Mouse (Mus musculus) forebrain, embryonic 13.5 days (tissue): ENCODE data around the gene Ccl11. TPM values are rescaled to one million over a fixed set of nuclear protein-coding genes. Genes with fewer than 3 reads are reported as not detected.

ENCODE experiments used
- ATAC-seq: fragments of 200-750 bp; cut with Nextera tagmentation; 2 replicates; pipeline ENCODE4 v1.8.0; 2017
- H3K27ac ChIP-seq: fragments of 300-500 bp; sonication (generic); 2 replicates; pipeline ENCODE4 v1.5.1; 2015; ENCODE audit warnings: inconsistent platforms, mild to moderate bottlenecking, moderate library complexity
- H3K27me3 ChIP-seq: fragments of 300-500 bp; sonication (generic); 2 replicates; pipeline ENCODE4 v1.6.1; 2015; ENCODE audit warnings: mild to moderate bottlenecking, inconsistent platforms
- H3K36me3 ChIP-seq: fragments of 300-500 bp; sonication (generic); 2 replicates; pipeline ENCODE4 v1.6.1; 2015; ENCODE audit warnings: mild to moderate bottlenecking, inconsistent platforms; ENCODE audit not compliant: poor library complexity, severe bottlenecking
- H3K4me1 ChIP-seq: fragments of 300-500 bp; sonication (generic); 2 replicates; pipeline ENCODE4 v1.6.1; 2015; ENCODE audit warnings: inconsistent platforms
- H3K4me2 ChIP-seq: fragments of 300-500 bp; sonication (generic); 2 replicates; pipeline ENCODE4 v1.6.1; 2015; ENCODE audit warnings: inconsistent platforms, mild to moderate bottlenecking, moderate library complexity
- H3K4me3 ChIP-seq: fragments of 300-500 bp; sonication (generic); 2 replicates; pipeline ENCODE4 v1.5.1; 2015; ENCODE audit warnings: mild to moderate bottlenecking, inconsistent platforms
- H3K9ac ChIP-seq: fragments of 300-500 bp; sonication (generic); 2 replicates; pipeline ENCODE4 v1.6.1; 2015; ENCODE audit warnings: mild to moderate bottlenecking, inconsistent platforms
- H3K9me3 ChIP-seq: fragments of 300-500 bp; sonication (generic); replicated peaks from 2 replicates; pipeline ENCODE4 v1.6.1; 2016; ENCODE audit warnings: inconsistent platforms
- WGBS: fragments of 180-500 bp; shearing (Covaris S2); methylation state at CpG from one replicate; pipeline ENCODE4 v1.1.7; 2015; 5-methylcytosine and 5-hydroxymethylcytosine counted together
- polyA plus RNA-seq: library from polyadenylated mRNA; unstranded; fragments of >200 nt; fragmentation: Nextera tagmentation; extraction: Ambion mirVana; gene quantifications from 2 replicates; pipeline ENCODE4 v1.2.1, GENCODE M21; 2015

Gene Ccl11
- polyA plus RNA-seq, 1 experiment from 2014 or later = not detected

DNA sequence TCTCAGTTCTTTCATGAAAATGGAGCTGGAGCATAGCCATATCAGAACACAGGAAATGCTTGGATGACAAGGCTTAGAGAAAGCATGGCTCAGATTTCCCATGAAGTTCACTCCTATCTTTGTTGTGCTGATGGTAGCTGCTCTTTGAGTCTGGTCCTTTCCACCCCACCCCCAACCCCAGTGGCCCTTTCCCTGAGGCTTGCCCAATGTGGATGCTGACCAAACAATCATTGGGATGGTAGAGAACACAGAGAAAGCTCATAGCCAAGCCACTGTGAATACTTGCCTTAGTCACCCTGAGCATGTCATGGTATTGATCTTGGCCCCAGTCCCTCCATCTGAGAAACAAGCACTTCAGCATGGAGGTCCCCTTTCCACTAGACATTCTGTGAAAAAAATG, 25.5 kb upstream of the Ccl11 start:
- no peak overlapping the region for H3K4me3 ChIP-seq
- no peak for ATAC-seq
- no peak overlapping the region for H3K4me2 ChIP-seq
- no peaks in the 10 kb centered on the region for H3K36me3 ChIP-seq
- no peak overlapping the region for H3K27ac ChIP-seq
- H3K9me3 ChIP-seq = no peaks in the 10 kb centered on the region
- H3K9ac ChIP-seq = no peak overlapping the region
- no peaks in the 10 kb centered on the region for H3K27me3 ChIP-seq
- H3K4me1 ChIP-seq = peaks cover 7% of the 10 kb centered on the region; the same call in 1 of the 2 replicates

DNA sequence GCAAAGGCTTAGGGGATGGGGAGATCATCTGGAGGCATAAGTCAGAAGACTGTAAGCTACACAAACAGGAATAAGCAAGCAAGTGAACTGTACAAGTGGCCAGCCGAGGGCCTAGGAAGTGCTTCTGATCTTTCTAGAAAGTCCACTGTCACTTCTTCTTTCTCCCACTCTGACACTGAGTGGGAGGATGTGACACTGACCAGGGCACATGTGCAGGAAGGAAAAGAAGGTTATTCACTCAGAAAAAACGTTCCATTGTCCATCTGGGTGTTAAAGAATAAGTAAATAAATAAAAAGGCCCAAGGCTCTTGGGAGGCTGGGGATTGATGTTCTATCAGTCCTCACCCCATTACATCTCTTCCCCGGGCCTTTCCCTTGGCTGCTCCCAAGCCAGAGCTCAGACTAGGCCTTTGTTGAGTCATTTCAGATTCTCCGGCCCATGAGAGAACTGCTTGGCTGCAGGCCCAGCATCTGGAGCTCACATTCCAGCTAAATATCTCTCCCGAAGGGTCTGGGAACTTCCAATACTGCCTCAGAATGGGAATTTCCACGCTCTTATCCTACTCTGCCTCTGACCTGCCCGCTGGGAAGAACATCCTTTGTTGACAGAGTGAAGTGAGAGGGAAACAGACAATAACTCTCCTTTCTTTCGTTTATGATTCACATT, 24.8 kb upstream of the Ccl11 start:
- H3K9me3 ChIP-seq = no peaks in the 10 kb centered on the region
- no peak for ATAC-seq
- WGBS = 49% methylated on average over 8 of the region's 8 CpGs
- peaks cover 7% of the 10 kb centered on the region; the same call in 1 of the 2 replicates for H3K4me1 ChIP-seq
- H3K27ac ChIP-seq = no peak overlapping the region
- no peak overlapping the region for H3K9ac ChIP-seq
- no peak overlapping the region for H3K4me3 ChIP-seq
- no peak overlapping the region for H3K4me2 ChIP-seq
- H3K36me3 ChIP-seq = no peaks in the 10 kb centered on the region
- no peaks in the 10 kb centered on the region for H3K27me3 ChIP-seq

DNA sequence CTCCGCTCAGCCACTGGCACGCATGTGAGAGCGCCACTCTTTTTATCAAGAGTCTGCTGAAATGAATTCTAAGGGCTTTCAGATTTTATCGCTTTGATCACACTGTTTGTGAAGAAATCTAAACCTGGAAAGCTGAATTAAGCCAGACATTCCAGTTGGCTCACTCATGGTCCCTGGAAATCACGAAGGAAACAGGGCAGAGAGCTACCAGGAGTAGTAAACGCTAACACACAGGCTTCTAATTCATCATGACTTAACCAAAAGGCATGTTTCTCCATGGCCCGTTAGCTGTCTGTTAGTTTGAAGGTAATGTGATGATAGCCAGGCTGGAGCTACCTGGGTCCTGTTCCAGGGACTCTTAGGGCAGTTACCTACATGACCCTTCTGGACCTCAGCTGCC, 23.2 kb upstream of the Ccl11 start:
- Histone ChIP-seq H3K9me3 (no peaks in the 10 kb centered on the region), H3K36me3 (no peaks in the 10 kb centered on the region), H3K27ac (no peak overlapping the region), H3K4me1 (peaks cover 7% of the 10 kb centered on the region; the same call in 1 of the 2 replicates), H3K9ac (no peak overlapping the region), H3K4me2 (no peak overlapping the region), H3K27me3 (no peaks in the 10 kb centered on the region), H3K4me3 (no peak overlapping the region)
- ATAC-seq = no peak
- 91% methylated on average over 7 of the region's 7 CpGs for WGBS

DNA sequence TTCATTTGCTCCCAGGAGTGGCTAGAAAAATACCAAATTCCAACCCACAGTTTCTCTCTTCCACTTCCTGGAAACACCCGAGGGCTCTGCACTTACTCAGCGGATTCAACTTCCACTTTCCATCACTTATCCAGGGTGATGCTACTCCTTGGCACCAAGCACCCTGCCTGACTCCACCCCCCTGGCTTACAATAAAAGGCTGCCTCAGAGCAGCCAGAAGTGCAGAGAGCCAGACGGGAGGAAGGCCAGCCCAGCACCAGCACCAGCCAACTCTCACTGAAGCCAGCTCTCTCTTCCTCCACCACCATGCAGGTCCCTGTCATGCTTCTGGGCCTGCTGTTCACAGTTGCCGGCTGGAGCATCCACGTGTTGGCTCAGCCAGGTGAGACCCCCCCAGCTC, 22.3 kb upstream of the Ccl11 start, which contains the start of gene Ccl2:
Gene Ccl2 (plus strand): TSS at position 216 of the 400 bp plus-strand sequence.
- Histone ChIP-seq H3K9me3 (no peaks in the 10 kb centered on the region), H3K4me1 (peaks cover 7% of the 10 kb centered on the region; the same call in 1 of the 2 replicates), H3K4me2 (no peak within 1 kb of the TSS), H3K27me3 (no peaks in the 10 kb centered on the region), H3K36me3 (no peaks in the 10 kb centered on the region), H3K9ac (no peak within 1 kb of the TSS), H3K4me3 (no peak within 1 kb of the TSS), H3K27ac (no peak within 1 kb of the TSS)
- ATAC-seq = 0 out of 2 replicates have a peak, but pooled peaks have one; percentile 41
- 35% methylated on average over 5 of the region's 5 CpGs for WGBS

DNA sequence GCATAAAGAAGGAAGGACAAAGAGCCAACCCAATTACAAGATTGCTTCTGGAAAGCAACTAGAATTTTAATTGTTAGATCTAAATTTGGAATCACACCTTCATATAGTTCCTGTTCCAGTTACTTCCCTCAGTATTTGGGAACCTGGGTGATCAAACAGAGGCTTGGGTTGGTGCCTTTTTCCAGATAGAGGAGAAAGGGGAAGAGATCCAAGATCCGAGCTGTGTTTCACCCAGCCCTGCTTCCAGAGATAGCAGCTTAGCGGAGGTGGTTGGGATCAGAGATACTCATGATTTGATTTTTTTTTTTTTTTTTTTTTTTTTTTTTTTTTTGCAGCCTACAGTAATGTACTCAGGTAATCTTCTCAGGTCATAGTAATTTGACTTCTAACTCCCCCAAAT, 21.8 kb upstream of the Ccl11 start:
- no peaks in the 10 kb centered on the region for H3K36me3 ChIP-seq
- no peaks in the 10 kb centered on the region for H3K27me3 ChIP-seq
- peaks cover 7% of the 10 kb centered on the region; the same call in 1 of the 2 replicates for H3K4me1 ChIP-seq
- H3K4me3 ChIP-seq = no peak overlapping the region
- H3K9me3 ChIP-seq = no peaks in the 10 kb centered on the region
- 94% methylated on average over 2 of the region's 2 CpGs for WGBS
- H3K4me2 ChIP-seq = no peak overlapping the region
- H3K9ac ChIP-seq = no peak overlapping the region
- H3K27ac ChIP-seq = no peak overlapping the region
- ATAC-seq = no peak

DNA sequence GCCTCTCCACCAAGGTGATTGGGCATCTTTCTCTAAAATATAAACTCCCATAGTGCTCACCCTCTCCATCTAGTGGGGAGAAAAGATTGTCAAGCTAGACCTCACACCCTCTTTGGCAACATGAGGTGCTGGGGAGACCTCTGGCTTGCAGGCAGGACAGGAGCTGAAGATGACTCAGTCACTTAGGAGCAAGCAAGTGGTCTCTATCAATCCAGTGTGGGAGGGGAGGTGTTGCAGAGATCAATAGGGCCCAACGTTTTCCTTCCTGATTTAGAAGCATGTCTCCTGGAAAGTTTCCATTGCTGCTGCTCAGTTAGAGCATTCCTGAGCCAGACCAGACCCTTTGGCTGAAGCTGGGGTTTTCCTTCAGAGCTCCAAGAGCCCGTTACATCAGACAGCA, 19.1 kb upstream of the Ccl11 start, which contains the start of gene Gm17268:
Gene Gm17268 (minus strand): TSS at position 28 of the 400 bp plus-strand sequence.
- Histone ChIP-seq H3K4me2 (no peak within 1 kb of the TSS), H3K4me1 (peaks cover 7% of the 10 kb centered on the region; the same call in 1 of the 2 replicates), H3K36me3 (no peaks in the 10 kb centered on the region), H3K27ac (no peak within 1 kb of the TSS), H3K27me3 (no peaks in the 10 kb centered on the region), H3K4me3 (no peak within 1 kb of the TSS), H3K9ac (no peak within 1 kb of the TSS), H3K9me3 (no peaks in the 10 kb centered on the region)
- 53% methylated on average over 2 of the region's 2 CpGs for WGBS
- no peak for ATAC-seq

DNA sequence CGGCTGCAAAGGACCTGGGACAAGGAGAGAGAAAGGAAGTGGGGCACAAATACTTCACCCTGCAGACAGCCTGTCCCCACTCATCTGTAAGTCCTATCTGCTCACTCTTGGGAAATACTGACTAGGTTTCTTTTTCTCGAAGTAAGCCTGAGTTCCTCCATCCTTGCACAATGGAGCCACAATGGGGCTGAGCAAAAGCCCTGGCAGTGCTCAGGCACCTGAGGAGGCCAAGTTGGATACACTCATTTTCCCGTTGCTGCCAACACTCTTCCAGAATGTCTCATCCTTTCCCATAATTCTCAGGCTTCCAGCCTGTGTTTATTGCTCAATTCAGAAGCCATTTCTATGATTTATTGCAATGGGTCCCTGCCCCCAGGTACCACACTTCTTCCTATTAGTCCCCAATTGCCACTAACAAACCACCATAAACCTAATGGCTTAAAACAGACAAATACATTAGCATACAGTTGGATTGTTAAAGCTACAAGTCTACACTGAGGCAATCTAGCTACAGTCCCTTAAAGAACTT, 18.4 kb upstream of the Ccl11 start:
- Histone ChIP-seq H3K4me3 (no peak overlapping the region), H3K36me3 (no peaks in the 10 kb centered on the region), H3K9me3 (no peaks in the 10 kb centered on the region), H3K27ac (no peak overlapping the region), H3K27me3 (no peaks in the 10 kb centered on the region), H3K4me1 (peaks cover 7% of the 10 kb centered on the region; the same call in 1 of the 2 replicates), H3K9ac (no peak overlapping the region), H3K4me2 (no peak overlapping the region)
- no peak for ATAC-seq
- 72% methylated on average over 3 of the region's 3 CpGs for WGBS

DNA sequence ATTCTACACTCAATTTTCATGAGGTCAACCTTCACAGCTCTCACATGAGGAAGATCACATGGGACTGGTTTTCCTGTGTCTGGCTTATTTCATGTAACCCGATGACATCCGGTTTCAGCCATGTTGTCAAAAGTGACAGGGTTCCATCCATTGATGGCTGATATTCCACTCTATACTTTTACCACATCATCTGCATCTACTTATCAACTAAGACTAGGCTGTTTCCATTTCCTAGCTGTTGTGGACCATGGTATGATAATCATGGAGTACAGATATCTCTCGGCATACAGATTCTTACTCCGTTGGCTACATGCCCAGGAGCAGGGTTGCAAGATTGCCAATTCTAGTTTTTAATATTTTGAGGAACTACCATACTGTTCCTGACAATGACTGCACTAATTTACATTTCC, 15.9 kb upstream of the Ccl11 start:
- Histone ChIP-seq H3K36me3 (no peaks in the 10 kb centered on the region), H3K4me1 (no peaks in the 10 kb centered on the region), H3K9ac (no peak overlapping the region), H3K27ac (no peak overlapping the region), H3K27me3 (no peaks in the 10 kb centered on the region), H3K9me3 (no peaks in the 10 kb centered on the region), H3K4me3 (no peak overlapping the region), H3K4me2 (no peak overlapping the region)
- no peak for ATAC-seq
- WGBS = 88% methylated on average over 4 of the region's 4 CpGs

DNA sequence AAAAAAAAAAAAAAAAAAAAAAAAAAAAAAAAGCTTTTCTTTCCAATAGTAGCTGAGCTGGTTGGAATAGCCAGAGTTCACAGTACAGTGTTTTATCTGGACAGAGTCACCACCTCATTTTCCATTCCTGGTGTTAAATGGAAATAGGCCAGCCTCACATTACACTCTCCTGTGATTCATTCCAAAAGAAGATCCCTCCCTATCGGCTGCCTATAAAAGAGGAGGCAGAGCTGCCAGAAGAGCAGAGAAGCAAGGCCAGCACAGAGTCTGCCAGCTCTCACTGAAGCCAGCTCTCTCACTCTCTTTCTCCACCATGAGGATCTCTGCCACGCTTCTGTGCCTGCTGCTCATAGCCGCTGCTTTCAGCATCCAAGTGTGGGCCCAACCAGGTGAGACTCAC, 12.2 kb upstream of the Ccl11 start, which contains the start of gene Ccl7:
Gene Ccl7 (plus strand): TSS at position 242 of the 400 bp plus-strand sequence.
- H3K4me1 ChIP-seq = no peaks in the 10 kb centered on the region
- WGBS = 65% methylated on average over 3 of the region's 3 CpGs
- no peak within 1 kb of the TSS for H3K4me3 ChIP-seq
- no peak for ATAC-seq
- H3K9ac ChIP-seq = no peak within 1 kb of the TSS
- H3K9me3 ChIP-seq = no peaks in the 10 kb centered on the region
- no peaks in the 10 kb centered on the region for H3K36me3 ChIP-seq
- H3K27ac ChIP-seq = no peak within 1 kb of the TSS
- no peak within 1 kb of the TSS for H3K4me2 ChIP-seq
- H3K27me3 ChIP-seq = no peaks in the 10 kb centered on the region

DNA sequence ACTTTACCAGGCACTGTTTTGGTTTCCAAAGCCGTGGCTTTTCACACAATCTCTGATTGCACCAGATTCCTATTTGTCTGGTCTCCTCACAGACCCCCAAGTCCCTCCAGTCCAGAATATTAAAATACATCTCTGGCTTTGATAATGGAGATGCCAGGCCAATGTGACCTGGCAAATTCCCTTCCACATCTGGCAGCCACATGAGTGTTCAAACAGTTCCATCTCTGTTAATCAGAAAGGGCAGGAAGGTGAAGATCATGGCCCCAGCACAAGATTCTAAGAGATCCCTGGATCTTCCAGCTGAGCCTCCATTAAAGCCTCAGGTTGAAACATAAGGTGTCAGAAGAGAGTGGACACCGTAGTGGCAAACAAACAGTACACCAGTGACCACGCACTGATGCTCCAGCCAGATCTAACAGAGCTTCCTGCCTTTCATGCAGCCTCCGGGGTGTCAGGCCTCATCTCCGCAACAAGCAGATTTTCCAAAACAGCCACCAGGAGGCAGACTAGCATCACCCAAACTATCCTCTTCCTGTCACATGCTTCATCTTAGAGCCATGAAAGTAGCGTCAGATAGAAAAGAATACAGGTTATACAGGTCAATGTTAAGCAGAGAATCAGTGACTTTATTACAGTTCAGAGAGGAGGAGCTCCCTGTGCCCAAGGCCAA, 9.7 kb upstream of the Ccl11 start:
- no peaks in the 10 kb centered on the region for H3K27me3 ChIP-seq
- H3K4me1 ChIP-seq = no peaks in the 10 kb centered on the region
- 57% methylated on average over 6 of the region's 6 CpGs for WGBS
- H3K27ac ChIP-seq = no peak overlapping the region
- no peak overlapping the region for H3K4me2 ChIP-seq
- H3K4me3 ChIP-seq = no peak overlapping the region
- H3K36me3 ChIP-seq = no peaks in the 10 kb centered on the region
- H3K9ac ChIP-seq = no peak overlapping the region
- ATAC-seq = no peak
- H3K9me3 ChIP-seq = no peaks in the 10 kb centered on the region

DNA sequence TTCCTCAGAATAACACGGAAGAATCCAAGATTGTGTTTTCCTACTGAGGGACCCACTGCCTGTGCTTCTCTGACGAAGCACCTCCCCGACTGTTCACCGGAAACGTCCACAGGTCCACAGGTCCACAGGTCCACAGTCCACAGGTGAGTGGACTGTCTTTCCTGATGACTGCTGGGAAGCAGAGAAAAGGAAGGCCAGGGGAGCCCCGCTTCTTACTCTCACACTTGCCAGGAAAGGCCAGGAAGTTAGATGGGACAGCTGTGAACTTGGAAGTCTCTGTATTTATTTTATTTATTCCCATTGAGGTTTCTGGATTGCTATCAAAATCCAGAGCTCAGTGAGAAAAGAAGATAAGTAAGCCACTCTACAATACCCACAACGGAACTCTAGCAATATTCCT, 3.8 kb upstream of the Ccl11 start:
- no peak overlapping the region for H3K27ac ChIP-seq
- H3K4me1 ChIP-seq = no peaks in the 10 kb centered on the region
- WGBS = 91% methylated on average over 7 of the region's 7 CpGs
- H3K36me3 ChIP-seq = no peaks in the 10 kb centered on the region
- ATAC-seq = no peak
- H3K9ac ChIP-seq = no peak overlapping the region
- H3K4me2 ChIP-seq = no peak overlapping the region
- no peak overlapping the region for H3K4me3 ChIP-seq
- H3K27me3 ChIP-seq = no peaks in the 10 kb centered on the region
- H3K9me3 ChIP-seq = no peaks in the 10 kb centered on the region

DNA sequence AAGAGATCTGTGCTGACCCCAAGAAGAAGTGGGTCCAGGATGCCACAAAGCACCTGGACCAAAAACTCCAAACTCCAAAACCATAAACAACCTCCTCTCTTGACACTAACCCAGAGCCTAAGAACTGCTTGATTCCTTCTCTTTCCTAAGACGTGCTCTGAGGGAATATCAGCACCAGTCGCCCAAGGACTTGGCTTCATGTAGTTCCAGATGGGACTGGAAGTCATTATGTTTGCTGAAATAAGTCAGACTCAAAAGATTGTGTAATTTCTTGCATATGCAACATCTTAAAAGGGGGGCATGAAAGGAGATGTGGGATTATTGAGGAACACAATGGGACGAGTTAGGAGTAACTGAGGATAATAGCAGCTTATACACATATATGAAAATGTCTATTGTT, 4.6 kb downstream of the Ccl11 start:
- Histone ChIP-seq H3K36me3 (no peaks in the 10 kb centered on the region), H3K4me2 (no peak overlapping the region), H3K9ac (no peak overlapping the region), H3K27me3 (no peaks in the 10 kb centered on the region), H3K27ac (no peak overlapping the region), H3K4me1 (no peaks in the 10 kb centered on the region), H3K4me3 (no peak overlapping the region), H3K9me3 (no peaks in the 10 kb centered on the region)
- ATAC-seq = no peak
- 84% methylated on average over 3 of the region's 3 CpGs for WGBS
